In the genomic region with DNA sequence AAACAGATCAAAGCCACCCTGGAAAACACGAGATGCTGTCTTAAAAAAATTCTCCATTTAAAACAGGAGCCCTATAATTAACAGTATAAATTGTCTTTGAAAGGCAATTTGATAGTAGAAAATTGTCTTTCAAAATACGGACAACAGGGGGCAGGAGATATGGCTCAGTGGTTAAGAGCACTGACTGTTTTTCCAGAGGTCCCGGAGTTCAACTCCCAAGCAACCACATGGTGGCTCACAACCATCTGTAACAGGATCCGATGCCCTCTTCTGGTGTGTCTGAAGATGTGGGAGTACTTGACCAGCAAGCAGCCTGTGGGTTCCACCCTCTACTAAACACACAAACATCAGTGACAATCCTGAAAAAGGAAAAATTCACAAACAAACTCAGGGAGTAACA, we compare ENCODE assay signal across 20 mouse cellular contexts.
A peak's percentile ranks its signal among the peaks of the same experiment; 100 is the strongest.
DNase-seq lines count a peak whose midpoint lies in the region; ATAC-seq and TF ChIP-seq lines count a peak whose summit lies in the region.
"Had no signal": no experiment of that assay in that cellular context is flagged by ENCODE, and none has a peak within 500 bp of the region (broad histone marks: within the 10 kb centered on the region; RNA-seq: fewer than 3 reads in every experiment).

No protein-coding gene starts in this region.

- no peaks in the 10 kb centered on the region for H3K36me3 ChIP-seq in hindbrain, postnatal 0 days (ENCODE audit: insufficient read depth, low read length)
- no peaks in the 10 kb centered on the region for H3K36me3 ChIP-seq in hindbrain, embryonic 11.5 days (ENCODE audit: control insufficient read depth, insufficient read depth, low read length)
- no peaks in the 10 kb centered on the region for H3K36me3 ChIP-seq in ES-Bruce4 (ENCODE audit: control insufficient read depth, insufficient read depth, low read length, poor library complexity, severe bottlenecking)
- H3K36me3 ChIP-seq: forebrain, embryonic 12.5 days; hindbrain, embryonic 15.5 days; limb, embryonic 10.5 days; liver, embryonic 13.5 days; lung, embryonic 15.5 days; midbrain, embryonic 12.5 days; neural tube, embryonic 13.5 days had no signal

- no peaks in the 10 kb centered on the region for H3K4me1 ChIP-seq in hindbrain, postnatal 0 days (ENCODE audit: insufficient read depth, low read length)
- no peaks in the 10 kb centered on the region for H3K4me1 ChIP-seq in hindbrain, embryonic 11.5 days (replicated peaks; ENCODE audit: control insufficient read depth, insufficient read depth, low read length)
- no peaks in the 10 kb centered on the region for H3K4me1 ChIP-seq in ES-Bruce4 (ENCODE audit: control insufficient read depth, insufficient read depth, low read length)
- H3K4me1 ChIP-seq: hindbrain, embryonic 15.5 days; lung, embryonic 15.5 days; midbrain, embryonic 12.5 days had no signal

- TF ChIP-seq EP300 in ES-Bruce4 (IDR thresholded peaks at IDR 0.05; ENCODE audit: insufficient read depth, low read depth, low read length), result no peak

- no peaks in the 10 kb centered on the region for H3K9me3 ChIP-seq in hindbrain, postnatal 0 days (ENCODE audit: low read length)
- H3K9me3 ChIP-seq in hindbrain, embryonic 11.5 days (ENCODE audit: control insufficient read depth, low read length), result no peaks in the 10 kb centered on the region
- H3K9me3 ChIP-seq in ES-Bruce4 (replicated peaks; ENCODE audit: control insufficient read depth, insufficient read depth, low read length, poor library complexity, severe bottlenecking), result no peaks in the 10 kb centered on the region
- H3K9me3 ChIP-seq: forebrain, embryonic 12.5 days; hindbrain, embryonic 15.5 days; limb, embryonic 10.5 days; liver, embryonic 13.5 days; lung, embryonic 15.5 days; midbrain, embryonic 12.5 days had no signal

- TF ChIP-seq CTCF in hindbrain, postnatal 0 days (IDR thresholded peaks at IDR 0.05; ENCODE audit: low read depth), result peak; percentile 24
- peak; percentile 16 for TF ChIP-seq CTCF in left cerebral cortex, adult 2 months (IDR thresholded peaks at IDR 0.05)
- TF ChIP-seq CTCF in ES-Bruce4 (IDR thresholded peaks at IDR 0.05; ENCODE audit: low read depth, low read length), result peak; percentile 32

- no peaks in the 10 kb centered on the region for H3K27me3 ChIP-seq in hindbrain, postnatal 0 days (ENCODE audit: insufficient read depth, low read length)
- no peaks in the 10 kb centered on the region for H3K27me3 ChIP-seq in hindbrain, embryonic 11.5 days (ENCODE audit: control insufficient read depth, insufficient read depth, low read length)
- H3K27me3 ChIP-seq in ES-Bruce4 (ENCODE audit: control insufficient read depth, insufficient read depth, low read length, poor library complexity, severe bottlenecking), result no peaks in the 10 kb centered on the region
- H3K27me3 ChIP-seq: forebrain, embryonic 12.5 days; hindbrain, embryonic 15.5 days; liver, embryonic 13.5 days; lung, embryonic 15.5 days; midbrain, embryonic 12.5 days; neural tube, embryonic 13.5 days had no signal

- TF ChIP-seq POLR2A in ES-Bruce4 (IDR thresholded peaks at IDR 0.05; ENCODE audit: insufficient read depth, low read length), result no peak

- WGBS in hindbrain, postnatal 0 days, result 92% methylated on average over 4 of the region's 4 CpGs
- WGBS in hindbrain, embryonic 11.5 days, result 86% methylated on average over 4 of the region's 4 CpGs

- H3K27ac ChIP-seq in hindbrain, postnatal 0 days, result no peak overlapping the region
- H3K27ac ChIP-seq in hindbrain, embryonic 11.5 days (ENCODE audit: low read depth, low read length), result no peak overlapping the region
- H3K27ac ChIP-seq in left cerebral cortex, adult 2 months, result peak overlapping the region; percentile 48; the same call in 1 of the 2 replicates
- H3K27ac ChIP-seq in ES-Bruce4 (ENCODE audit: insufficient read depth, low read length), result no peak overlapping the region
- H3K27ac ChIP-seq: forebrain, embryonic 12.5 days; hindbrain, embryonic 15.5 days; limb, embryonic 10.5 days; liver, embryonic 13.5 days; lung, embryonic 15.5 days; midbrain, embryonic 12.5 days; neural tube, embryonic 13.5 days had no signal

- no peak overlapping the region for H3K9ac ChIP-seq in hindbrain, postnatal 0 days (replicated peaks; ENCODE audit: low read length)
- H3K9ac ChIP-seq in hindbrain, embryonic 11.5 days (ENCODE audit: low read depth, low read length), result no peak overlapping the region
- H3K9ac ChIP-seq in ES-Bruce4 (ENCODE audit: low read depth, poor library complexity, severe bottlenecking), result no peak overlapping the region
- H3K9ac ChIP-seq: forebrain, embryonic 12.5 days; hindbrain, embryonic 15.5 days; liver, embryonic 13.5 days; lung, embryonic 15.5 days; midbrain, embryonic 12.5 days; neural tube, embryonic 13.5 days had no signal

- no peak overlapping the region for H3K4me2 ChIP-seq in hindbrain, postnatal 0 days (ENCODE audit: low read depth, low read length)
- H3K4me2 ChIP-seq in hindbrain, embryonic 11.5 days (replicated peaks; ENCODE audit: low read depth, low read length), result no peak overlapping the region
- H3K4me2 ChIP-seq: forebrain, embryonic 12.5 days; hindbrain, embryonic 15.5 days; liver, embryonic 13.5 days; lung, embryonic 15.5 days; midbrain, embryonic 12.5 days; neural tube, embryonic 13.5 days had no signal

- no peak overlapping the region for H3K4me3 ChIP-seq in hindbrain, postnatal 0 days (ENCODE audit: low read length)
- no peak overlapping the region for H3K4me3 ChIP-seq in hindbrain, embryonic 11.5 days (ENCODE audit: low read depth, low read length)
- no peak overlapping the region for H3K4me3 ChIP-seq in left cerebral cortex, adult 2 months
- no peak overlapping the region for H3K4me3 ChIP-seq in ES-Bruce4 (ENCODE audit: low read depth, low read length)
- H3K4me3 ChIP-seq: forebrain, embryonic 12.5 days; hindbrain, embryonic 15.5 days; limb, embryonic 10.5 days; liver, embryonic 13.5 days; lung, embryonic 15.5 days; midbrain, embryonic 12.5 days; neural tube, embryonic 13.5 days had no signal

- intact Hi-C loops in left cerebral cortex, adult 2 months (cut with DNase I), result no loop called here
- intact Hi-C loops in left cerebral cortex, postnatal 25 days (cut with DNase I), result no loop called here
- intact Hi-C loops in left cerebral cortex, postnatal 4 days (cut with DNase I), result no loop called here

- no peak for ATAC-seq in hindbrain, postnatal 0 days
- ATAC-seq in hindbrain, embryonic 11.5 days (ENCODE audit: low FRiP score), result no peak

- no peak for DNase-seq in hindbrain, postnatal 0 days (ENCODE audit: low spot score)
- DNase-seq in hindbrain, embryonic 11.5 days (ENCODE audit: low spot score), result no peak
- no peak for DNase-seq in left cerebral cortex, adult 2 months (ENCODE audit: extremely low spot score in 1 of 2, low spot score in 2 of 2)
- no peak for DNase-seq in left cerebral cortex, postnatal 25 days (ENCODE audit: low spot score in 2 of 2)
- DNase-seq in adipocyte (ENCODE audit: low spot score), result peak; percentile 51
- DNase-seq in left cerebral cortex, postnatal 4 days, result no peak
- DNase-seq in retina, postnatal 1 day, result no peak
- DNase-seq: B cell, adult 2 months; cerebellum, adult 9-11 months; heart, adult 11 months; heart, postnatal 36 days; kidney, adult 8-10 months; liver, embryonic 13.5 days had no signal
